In the genomic region with DNA sequence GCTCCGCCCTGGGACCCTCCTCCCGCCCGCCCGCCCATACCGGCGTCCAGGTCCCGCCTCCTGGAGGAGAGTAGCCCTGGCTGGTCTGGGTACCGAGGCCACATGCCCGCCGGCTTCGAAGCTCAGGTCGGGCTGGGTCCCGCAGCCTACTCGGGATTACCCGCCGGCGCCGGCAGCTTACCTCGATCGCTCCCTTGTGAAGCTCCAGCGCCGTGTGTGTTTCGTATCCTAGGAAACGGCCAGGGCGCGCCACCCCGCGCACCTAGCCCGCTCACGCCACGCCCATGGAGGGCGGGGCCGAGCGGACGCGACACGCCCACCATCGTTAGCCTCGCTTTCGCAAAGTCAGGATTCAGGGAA, we compare ENCODE assay signal across 8 mouse cellular contexts. TPM values are rescaled to one million over a fixed set of nuclear protein-coding genes. Genes with fewer than 3 reads are reported as not detected.
DNase-seq lines count a peak whose midpoint lies in the region; ATAC-seq and TF ChIP-seq lines count a peak whose summit lies in the region.

TSS of gene Mak (minus strand) at position 286 of the 360 bp plus-strand sequence.

- ATAC-seq in hindbrain, embryonic 15.5 days (ENCODE audit: low FRiP score, low read depth), result peak; percentile 95

- no peaks in the 10 kb centered on the region for H3K36me3 ChIP-seq in E14TG2a.4 (ENCODE audit: insufficient read depth, low read length)
- no peaks in the 10 kb centered on the region for H3K36me3 ChIP-seq in forebrain, embryonic 10.5 days (replicated peaks)
- H3K36me3 ChIP-seq in hindbrain, embryonic 15.5 days, result no peaks in the 10 kb centered on the region

- WGBS in forebrain, embryonic 10.5 days, result under 1% methylated on average over 40 of the region's 40 CpGs
- WGBS in hindbrain, embryonic 15.5 days, result under 1% methylated on average over 40 of the region's 40 CpGs

- H3K4me2 ChIP-seq in hindbrain, embryonic 15.5 days, result peak within 1 kb of the TSS; percentile 87

- H3K27ac ChIP-seq in forebrain, embryonic 10.5 days, result peak within 1 kb of the TSS; percentile 80
- H3K27ac ChIP-seq in hindbrain, embryonic 15.5 days (replicated peaks), result no peak within 1 kb of the TSS

- H3K4me3 ChIP-seq in E14TG2a.4 (replicated peaks; ENCODE audit: low read length), result peak within 1 kb of the TSS; percentile 74
- H3K4me3 ChIP-seq in forebrain, embryonic 10.5 days, result peak within 1 kb of the TSS; percentile 62
- peak within 1 kb of the TSS; percentile 54 for H3K4me3 ChIP-seq in hindbrain, embryonic 15.5 days

- peak within 1 kb of the TSS; percentile 48 for H3K9ac ChIP-seq in hindbrain, embryonic 15.5 days

- no peaks in the 10 kb centered on the region for H3K9me3 ChIP-seq in E14TG2a.4 (ENCODE audit: low read length)
- no peaks in the 10 kb centered on the region for H3K9me3 ChIP-seq in forebrain, embryonic 10.5 days
- H3K9me3 ChIP-seq in hindbrain, embryonic 15.5 days, result no peaks in the 10 kb centered on the region

- peak; percentile 70 for DNase-seq in c-Kit-negative CD71-positive TER-119-positive erythroid progenitor cells, embryonic 14.5 days (ENCODE audit: low read depth, low spot score)
- peak; percentile 81 for DNase-seq in forebrain, embryonic 10.5 days (ENCODE audit: extremely low spot score, low spot score)
- DNase-seq in left cerebral cortex, adult 11 months (ENCODE audit: low spot score), result peak; percentile 59
- DNase-seq in lung, postnatal 25 days (ENCODE audit: low spot score), result peak; percentile 69
- peak; percentile 83 for DNase-seq in retina, postnatal 7 days (ENCODE audit: low read depth, low spot score)
- peak; percentile 75 for DNase-seq in thymus, postnatal 4 days

- H3K4me1 ChIP-seq in E14TG2a.4 (replicated peaks; ENCODE audit: low read depth, low read length), result peaks cover 11% of the 10 kb centered on the region
- H3K4me1 ChIP-seq in forebrain, embryonic 10.5 days, result peaks cover 18% of the 10 kb centered on the region
- H3K4me1 ChIP-seq in hindbrain, embryonic 15.5 days (replicated peaks), result peaks cover 12% of the 10 kb centered on the region; the same call in 1 of the 2 replicates

- no peak for TF ChIP-seq CTCF in E14TG2a.4 (conservative IDR thresholded peaks at IDR 0.05; ENCODE audit: low read length)

- H3K27me3 ChIP-seq in E14TG2a.4 (ENCODE audit: insufficient read depth, low read length), result peaks cover 56% of the 10 kb centered on the region
- H3K27me3 ChIP-seq in forebrain, embryonic 10.5 days (ENCODE audit: poor library complexity, severe bottlenecking), result peaks cover 75% of the 10 kb centered on the region
- H3K27me3 ChIP-seq in hindbrain, embryonic 15.5 days, result peaks cover 20% of the 10 kb centered on the region; the same call in 1 of the 2 replicates

RNA-seq across cellular contexts. Expression of gene Mak, which starts in this region (rescaled TPM):
- 1.2 and 1.4 TPM in 2 replicates for polyA plus RNA-seq in forebrain, embryonic 10.5 days (2016; fragmentation: Nextera tagmentation; extraction: Ambion mirVana)
- 1.9 TPM in 2 replicates for polyA plus RNA-seq in hindbrain, embryonic 15.5 days (2015; fragmentation: Nextera tagmentation; extraction: Ambion mirVana)
